Mouse (Mus musculus) cerebellum, postnatal 4 days (tissue): ENCODE measurements at regions not wholly inside any gene's neighbourhood (a gene's known extent, or its start where the extent isn't known, plus 50 kb on each side); places are given as distances from the start of the nearest gene placed in this dataset.

Source experiments
- DNase-seq, 2 experiments: peaks; one replicate each; pipeline ENCODE4 v3.0.0; 2022; ENCODE audit warnings: low spot score in 2 of 2, mixed read lengths in 1 of 2

DNA sequence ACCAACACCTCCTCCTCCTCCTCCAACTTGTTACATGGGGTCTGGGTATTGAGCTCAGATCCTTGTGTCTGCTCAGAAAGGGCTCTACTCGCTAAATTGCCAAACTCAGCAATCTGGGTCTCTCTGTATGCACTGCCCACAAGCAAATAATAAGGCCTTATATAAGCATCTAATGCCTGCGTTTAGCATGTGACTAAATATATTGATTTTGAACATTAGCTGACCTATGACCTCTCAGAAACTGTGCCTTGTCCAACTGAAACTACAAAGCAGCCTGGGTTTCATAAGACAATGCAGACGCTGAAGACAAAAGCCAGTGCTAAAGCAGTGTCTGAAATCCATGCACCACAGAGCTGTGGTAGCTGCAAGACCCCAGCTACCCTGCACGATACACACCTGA, 206.3 kb upstream of the Mkln1 start:
- no peak for DNase-seq

DNA sequence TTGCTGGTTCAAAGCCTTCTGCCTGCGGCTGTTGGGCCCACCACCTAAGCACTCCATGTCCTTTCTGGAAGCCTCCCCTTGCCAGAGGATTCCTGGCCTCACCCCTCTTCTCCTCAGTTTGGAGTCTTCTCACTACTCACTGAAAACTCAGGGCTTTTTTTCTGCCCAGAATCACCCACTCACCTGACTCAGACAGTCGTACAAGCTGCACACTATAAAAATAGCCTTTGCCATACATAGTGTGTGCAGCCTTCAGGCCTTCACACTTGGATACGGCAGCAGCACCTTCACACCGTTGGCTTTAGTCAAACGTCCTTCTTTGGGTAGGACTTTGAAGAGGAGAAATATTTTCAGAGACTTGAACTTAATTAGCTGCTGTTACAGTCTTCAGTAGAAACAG, 205.3 kb upstream of the Mkln1 start:
- DNase-seq, result no peak

DNA sequence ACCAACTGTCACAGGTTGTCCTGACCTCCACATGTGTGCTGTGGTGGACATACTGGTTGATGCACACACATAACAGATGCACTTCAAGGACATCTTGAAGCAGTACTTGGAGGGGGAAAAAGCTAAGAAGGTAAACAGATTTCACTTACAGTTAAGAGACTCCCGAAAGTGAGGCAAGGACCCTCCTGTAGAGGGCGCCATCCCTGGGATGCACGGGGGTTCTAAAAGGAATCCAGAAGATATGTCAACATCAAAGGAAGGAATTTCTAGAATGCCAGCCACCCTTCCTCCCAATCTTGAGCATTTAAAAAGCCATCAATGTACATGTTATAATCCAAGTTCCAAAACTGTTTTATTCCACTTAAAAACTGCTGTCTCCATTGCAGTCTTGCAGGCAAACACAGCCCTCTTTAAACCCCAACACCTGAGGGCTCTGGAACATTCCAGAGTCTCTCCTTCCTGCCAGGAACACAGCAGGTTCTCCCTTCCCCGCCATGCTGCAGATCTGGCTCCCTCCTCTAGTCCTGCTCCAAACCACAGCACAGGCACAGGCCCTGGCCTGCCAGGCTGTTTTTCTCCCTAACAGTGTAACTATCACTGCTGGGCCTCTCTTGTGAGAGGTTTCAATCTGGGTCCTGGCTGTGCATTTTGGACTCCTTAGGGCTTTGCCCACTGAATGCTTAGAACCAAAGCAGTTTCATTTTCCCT, 200.8 kb upstream of the Mkln1 start:
- DNase-seq, result no peak

DNA sequence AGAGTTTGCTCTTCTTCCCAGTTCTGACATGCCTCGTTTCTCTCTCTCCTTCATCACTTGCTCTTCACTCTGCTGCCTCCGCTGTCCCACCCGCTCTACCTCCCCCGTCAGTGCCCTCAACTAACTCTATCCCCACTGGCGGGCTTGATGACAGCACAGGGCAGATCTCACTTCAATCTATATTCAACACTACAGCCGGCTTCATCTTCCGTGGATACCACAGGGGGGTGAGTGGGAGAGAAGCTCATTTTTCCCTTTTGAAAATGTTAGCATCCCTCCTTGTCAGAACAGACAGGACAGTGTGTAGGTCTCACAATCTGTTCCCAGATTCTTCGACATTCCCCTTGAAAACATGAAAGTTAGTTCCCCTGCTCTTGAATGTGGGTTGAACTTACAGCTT, 200.2 kb upstream of the Mkln1 start:
- no peak for DNase-seq

DNA sequence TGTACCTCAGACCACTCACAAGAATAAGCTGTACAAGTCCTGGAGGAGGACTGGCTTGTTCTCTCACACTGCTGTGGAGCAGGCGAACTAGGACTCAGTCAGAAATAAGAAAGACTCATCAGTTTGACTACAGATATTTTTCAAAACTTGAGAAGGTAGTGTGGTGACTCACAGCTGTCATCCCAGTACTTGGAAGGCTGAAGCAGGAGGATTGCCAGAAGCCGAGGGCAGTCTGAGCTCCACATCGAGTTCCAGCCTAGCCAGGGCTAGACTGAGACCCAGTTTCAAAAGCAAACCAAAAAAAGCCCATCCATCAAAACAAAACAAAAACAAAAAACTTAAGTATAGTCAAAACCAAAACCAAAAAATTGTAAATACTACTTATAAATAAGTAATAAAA, 197.8 kb upstream of the Mkln1 start:
- DNase-seq, result no peak

DNA sequence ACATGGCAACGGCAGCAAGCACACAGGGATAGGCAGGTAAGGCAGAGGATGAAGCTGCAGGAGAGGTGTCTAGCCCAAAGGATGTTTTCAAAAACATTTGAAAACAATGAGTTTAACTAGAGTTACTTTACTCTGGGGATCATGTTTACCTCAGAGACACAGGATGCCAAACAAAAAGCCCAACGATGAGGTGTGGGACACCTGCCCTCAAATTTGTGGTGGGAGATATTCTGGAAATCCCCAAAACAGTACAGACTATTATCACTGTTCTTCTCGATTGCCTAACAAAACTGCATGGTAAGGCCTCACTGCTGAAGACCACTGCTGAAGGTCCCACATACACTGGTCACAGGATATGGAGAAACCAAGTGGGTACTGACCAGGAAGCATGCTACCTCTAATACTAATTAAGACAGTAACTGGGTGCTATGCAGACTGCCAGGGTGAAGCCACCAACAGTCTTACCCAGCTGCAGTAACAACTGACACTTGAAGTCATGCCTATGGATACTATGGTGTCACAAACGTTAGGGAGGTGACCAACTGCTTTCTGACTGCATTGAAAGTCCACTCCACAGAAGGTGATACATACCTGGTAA, 197.1 kb upstream of the Mkln1 start:
- no peak for DNase-seq

DNA sequence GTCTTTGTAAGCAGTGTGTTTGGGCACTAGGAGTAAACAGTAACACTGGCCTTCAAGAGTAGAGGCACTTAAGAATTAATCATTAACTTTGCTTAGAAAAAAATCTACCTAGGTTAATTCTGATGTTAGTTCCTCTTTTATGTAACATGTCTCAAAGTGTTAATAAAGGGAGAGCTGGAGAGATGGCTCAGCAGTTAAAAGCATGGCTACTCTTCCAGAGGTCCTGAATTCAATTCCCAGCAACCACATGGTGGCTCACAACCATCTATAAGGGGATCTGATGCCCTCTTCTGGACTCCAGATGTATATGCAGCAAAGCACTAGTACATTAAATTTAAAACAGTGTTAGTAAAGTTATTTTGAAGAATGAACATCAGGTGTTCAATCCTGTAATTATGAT, 195.9 kb upstream of the Mkln1 start:
- DNase-seq, result no peak

DNA sequence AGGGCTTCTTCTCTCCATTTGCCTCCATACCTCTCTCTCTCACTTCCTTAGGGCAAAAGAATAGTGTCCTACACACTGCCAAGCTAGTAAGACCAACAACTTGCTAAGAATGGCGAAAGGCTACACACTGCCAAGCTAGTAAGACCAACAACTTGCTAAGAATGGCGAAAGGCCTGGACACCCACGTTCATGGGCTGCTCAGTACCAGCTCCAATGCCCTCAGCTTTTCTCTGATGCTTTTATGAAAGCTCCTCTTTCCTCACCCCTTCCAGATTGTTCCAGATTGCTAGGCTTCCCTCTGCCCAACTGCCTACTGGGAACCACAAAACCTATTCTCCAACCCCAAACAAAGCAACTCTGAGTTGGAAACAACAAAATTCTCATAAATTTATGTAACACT, 194.1 kb upstream of the Mkln1 start:
- no peak for DNase-seq

DNA sequence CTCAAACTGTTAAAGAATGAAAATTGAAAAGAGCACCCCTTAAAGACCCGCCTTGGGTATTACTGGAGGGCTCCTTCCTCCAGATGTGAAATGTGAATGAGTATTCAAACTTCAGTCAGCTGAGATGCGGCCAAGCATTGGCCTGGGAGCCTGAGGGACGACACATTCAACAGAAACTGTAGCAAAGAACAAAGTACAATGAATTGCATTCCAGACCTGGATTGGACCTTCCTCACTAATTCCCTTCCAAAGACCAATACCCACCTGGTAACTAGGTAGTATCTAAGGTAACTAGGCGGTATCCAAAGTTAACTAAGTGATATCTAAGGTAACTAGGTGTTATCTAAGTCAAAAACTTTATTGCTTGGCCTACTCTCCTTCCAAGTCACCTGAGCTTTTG, 193.7 kb upstream of the Mkln1 start:
- no peak for DNase-seq

DNA sequence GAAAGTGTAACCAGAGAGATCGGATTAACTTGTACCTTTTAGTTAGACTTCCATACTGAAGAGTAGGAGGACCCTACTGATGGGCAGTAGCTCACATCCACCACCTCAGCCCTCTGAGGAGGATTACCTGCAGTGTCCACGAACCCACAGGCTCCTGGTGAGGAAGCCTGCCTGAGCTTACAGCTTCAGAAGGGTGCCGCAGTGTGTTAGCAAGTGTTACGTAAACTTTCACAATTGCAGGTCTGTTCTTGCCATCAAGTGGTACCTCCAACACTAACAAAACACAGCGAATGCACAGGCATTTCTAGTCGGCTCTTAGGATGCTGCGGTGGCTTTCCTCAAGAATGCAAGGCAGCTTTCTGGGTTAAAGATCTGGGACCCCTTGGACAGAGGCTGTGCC, 192.4 kb upstream of the Mkln1 start:
- no peak for DNase-seq

DNA sequence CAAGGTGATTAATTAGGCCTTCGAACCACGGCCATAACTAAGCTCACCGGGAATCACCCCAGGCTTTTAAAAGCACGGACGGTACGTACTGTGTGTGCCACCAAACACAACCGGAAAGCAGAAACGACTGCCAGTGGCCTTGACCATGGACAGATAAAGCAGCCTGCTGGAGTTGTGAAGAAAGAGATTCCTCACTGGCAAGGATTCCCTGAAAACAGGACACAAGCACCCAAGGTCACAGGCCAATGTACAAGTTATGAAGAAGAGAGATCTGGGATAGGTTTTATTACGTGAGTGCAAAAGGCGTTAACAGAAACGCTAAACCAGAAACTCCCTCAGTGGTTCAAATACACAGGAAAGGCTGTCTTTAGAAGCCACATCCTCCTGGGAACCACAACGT, 191.3 kb upstream of the Mkln1 start:
- no peak for DNase-seq

DNA sequence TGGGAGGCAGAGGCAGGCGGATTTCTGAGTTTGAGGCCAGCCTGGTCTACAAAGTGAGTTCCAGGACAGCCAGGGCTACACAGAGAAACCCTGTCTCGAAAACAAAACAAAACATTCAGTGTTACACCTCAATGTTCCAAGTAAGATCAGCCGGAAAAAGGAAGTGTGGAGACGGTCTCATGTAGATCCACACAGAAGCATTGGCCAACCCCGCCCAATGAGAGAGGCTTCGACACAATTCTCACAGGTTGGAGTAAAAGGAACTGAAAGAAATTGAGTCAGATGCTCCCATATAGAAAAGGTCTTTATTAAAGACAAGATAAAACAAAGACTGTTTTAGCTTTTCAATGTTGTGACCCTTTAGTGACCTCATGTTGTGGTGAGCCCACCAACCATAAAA, 190.3 kb upstream of the Mkln1 start:
- no peak for DNase-seq

DNA sequence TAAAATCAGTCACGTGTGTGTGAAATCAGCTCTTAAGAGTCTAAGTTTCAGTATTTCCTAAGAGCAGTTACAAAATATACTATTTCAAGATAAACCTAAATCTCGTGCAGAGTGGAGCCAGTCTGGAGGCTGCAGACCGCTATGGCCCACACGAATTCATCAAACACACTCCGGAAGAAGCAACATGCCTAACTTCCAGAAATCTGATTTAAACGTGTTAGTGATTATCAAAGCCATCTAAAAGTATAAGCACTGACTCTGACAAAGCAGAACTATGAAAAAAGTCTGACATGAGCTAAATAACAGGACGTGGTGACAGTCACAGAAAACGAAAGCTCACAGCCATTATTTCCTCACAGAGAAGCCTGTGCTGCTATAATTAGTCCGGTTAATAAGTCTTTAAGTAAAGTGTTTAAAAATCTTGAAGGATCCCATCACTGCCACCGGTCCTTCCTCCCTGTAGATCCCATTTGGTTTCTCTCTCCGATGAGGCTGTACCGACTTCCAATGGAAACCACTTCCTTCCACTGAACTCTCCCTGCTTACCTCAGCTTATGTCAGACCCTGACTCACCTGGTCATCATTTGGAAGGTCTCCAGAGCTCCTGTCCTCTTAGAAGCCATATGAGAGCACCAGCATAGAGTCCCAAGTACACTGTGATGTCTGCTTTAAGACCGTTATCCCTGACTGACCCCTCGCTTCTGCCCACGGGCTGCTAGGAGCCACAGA, 189.0 kb upstream of the Mkln1 start:
- DNase-seq, result no peak

DNA sequence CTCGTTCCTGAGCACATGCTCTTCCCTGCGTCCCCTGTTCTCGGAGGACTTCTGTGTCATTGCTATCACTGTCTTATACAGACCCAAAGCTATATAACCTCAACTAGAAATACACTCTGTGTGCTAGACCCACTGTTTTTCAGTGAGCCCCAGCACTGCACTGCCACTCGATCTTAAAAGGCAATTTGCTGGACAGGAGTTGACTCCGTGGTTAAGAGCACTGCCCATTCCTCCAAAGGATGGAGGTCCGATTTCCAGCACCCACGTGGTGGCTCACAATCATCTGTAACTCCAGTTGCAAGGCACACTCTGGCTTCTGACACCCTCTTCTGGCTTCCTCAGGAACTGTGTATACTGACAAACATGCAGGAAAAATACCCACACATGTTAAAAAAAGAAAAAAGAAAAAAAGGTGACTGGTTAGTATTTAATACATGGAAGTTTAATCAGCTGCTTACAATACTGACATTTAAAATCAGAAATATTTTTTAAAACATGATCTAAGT, 188.3 kb upstream of the Mkln1 start:
- DNase-seq, result no peak

DNA sequence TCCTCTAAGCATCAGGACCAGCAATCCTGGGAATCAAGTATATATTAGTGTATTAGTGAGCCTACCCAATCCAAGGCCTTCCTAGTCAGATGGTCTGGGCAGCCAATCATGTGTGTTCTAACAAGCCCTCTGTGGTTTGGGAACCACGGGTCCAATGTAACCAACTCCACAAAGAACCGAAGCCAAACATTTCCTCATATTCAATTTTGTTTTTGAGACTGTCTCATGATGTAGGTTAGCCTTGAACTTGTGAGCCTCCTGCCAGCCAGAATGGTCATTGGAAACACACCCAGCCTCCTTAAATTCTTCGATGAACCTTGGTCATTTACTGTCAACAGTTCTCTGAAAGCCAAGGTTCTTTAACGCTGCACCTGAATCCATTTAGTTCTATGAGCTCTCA, 187.4 kb upstream of the Mkln1 start:
- DNase-seq, result no peak

DNA sequence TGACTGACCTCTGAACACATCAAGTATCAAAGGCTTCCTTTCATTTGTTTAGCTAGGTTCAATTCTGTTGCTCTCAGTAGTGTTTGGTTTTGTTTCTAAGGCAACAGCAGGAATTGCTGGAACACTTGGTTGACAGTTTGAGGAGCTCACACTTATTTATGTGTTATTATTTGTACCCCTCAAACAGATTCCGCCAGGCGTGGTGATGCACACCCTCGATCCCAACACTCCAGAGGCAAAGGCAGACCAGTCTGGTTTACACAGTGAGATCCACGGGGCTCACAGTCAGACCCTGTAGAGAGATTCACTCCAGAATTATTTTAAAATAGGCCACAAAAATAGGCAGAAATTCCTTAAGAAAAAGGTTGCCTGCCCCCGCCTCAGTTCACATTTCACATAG, 186.9 kb upstream of the Mkln1 start:
- no peak for DNase-seq

DNA sequence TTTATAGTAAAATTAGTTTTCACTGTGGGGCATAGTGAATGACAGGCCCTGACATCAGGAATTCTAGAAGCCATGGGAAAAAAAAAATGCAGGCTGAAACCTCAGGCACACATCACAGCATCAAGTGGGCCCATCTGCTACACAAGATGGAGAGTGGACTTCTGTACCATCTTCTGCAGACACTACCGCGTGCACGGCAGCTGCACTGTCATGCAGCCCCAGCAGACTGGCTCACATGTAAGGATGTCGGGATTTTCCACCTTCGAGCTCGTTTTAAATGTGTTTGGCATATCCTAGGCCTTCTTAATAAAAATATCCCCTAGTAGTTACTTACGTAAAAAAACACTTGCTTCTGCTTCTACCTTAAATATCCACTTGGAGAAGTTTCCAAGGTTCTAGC, 186.5 kb upstream of the Mkln1 start:
- DNase-seq, result no peak

DNA sequence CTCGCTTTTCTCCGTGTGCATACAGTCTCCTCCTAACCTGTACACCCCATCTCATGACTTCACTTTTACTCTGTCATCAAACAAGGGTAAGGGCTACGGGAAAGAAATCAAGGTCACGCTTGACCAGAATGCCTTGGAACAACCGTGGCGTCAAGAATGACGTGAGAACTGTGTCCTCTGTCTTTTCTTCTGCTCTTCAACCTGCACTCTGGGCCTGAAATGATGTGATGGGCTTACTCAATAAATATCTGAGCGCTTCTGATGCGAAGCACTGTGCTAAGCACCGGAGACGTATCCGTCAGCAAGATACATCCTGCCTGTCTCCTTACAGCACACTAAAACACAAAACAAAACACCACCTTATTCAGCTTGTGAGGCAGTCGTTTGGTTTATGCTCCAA, 185.8 kb upstream of the Mkln1 start:
- no peak for DNase-seq

DNA sequence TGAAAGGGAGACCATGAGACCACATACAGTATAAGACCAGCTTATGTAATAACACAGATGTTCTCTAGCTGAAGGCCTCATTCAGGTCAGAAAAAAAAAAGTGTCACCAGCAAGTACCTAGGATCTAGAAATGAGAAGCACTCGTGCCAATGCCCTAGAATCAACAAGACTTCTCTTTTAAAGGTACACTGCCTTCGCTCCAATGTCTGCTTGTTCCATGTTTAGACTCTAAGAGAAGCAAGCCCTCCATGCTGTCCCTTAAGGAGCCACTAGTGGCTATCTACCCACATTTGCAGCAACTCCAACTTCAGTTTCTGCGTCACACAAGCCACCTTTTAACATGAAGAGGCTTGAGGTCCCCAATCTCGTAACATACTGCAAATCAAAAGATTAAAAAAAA, 185.4 kb upstream of the Mkln1 start:
- DNase-seq, result no peak

DNA sequence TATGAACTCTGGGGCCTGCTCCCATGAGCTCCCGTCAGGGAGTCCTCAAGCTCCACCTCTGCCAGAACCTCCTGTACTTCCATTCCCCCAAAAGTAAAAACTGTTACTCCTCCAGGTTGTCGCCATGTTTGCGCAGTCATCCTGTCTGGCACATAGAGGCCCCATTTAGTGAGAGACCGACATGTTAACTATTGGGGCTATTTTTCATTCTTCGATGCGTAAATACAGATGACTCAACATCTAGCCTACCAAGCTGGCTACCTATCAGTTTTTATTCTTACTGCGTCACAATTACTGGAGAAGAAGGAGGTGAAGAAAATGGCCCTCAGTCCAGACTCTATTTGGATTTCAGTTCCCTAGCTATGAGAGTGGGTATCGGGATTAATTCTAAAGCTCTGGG, 182.9 kb upstream of the Mkln1 start:
- DNase-seq, result no peak

DNA sequence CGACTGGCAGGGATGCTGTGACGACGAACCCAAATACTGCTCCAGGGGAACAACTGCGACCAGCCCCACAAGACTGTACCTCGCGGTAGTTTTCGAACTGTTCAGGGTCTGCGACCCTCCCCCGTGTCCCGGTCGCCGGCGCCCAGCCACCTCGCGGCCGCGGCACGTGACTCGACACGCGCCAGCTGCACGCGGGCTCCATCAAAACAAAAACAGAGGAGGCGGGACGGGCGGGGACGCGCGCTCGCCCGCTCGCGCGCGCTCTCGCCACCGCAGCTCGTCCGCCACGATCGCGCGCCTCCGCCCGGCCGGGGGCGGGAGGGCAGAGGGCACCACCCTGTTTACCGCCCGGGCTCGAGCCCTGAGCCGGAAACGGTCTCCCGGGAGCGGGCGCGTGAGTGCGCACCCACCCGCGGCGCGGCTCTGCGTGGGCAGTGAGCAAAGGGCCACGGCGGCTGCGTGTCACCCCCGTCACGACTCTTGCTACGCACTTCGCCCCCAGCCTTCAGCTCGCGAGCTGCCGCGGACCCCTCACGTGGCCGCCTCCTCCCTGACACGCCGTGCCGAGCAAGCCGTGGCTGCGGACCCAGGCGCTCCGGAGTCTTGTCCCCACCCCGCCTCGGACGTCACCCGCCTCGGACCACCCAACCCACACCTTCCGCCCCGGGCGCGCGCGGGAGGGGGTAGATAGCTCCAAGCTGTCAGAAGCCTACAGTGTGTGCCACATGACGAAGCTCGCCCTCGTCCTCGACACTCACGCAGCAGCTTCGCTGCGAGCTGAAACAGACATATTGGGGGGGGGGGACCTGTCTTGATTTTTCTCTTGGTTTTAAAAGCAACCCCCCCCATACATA, 182.1 kb upstream of the Mkln1 start:
- DNase-seq, result peak; percentile 52 to 60

DNA sequence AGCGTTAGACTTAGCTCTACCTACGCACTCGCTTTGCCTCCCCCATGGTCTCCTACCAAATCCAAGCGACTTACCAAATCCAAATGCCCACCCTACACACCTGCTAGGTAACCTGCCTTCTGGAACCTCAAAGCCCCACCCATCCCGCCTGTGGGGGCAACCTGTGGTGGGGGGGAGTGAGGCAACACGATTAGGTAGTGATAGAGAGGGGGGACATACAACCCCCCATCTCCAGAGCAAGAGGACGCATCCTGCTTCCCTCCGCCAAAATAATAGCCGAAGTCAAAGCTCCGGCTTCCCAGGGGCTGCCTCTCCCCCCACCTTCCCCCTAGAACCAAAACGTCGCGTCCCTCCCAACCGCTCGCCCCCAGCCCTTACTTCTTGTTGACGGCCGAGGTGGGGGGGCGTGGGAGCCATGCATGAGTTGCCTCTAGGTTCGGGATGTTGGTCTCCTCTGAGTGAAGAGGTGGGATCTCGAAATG, 181.4 kb upstream of the Mkln1 start:
- peak in 1 of 2 experiments; percentile 14 for DNase-seq
